Mouse (Mus musculus) bone marrow, adult 2 months (tissue): ENCODE measurements around the gene Tulp4. TPM values are rescaled to one million over a fixed set of nuclear protein-coding genes. Genes with fewer than 3 reads are reported as not detected.
"Not testable (repeated sequence)": the region's sequence is repeated elsewhere in the genome, so short reads cannot be mapped to it uniquely, and the experiment has no call there.

Source experiments
- H3K27ac ChIP-seq: fragments of 200-500 bp; 2 replicates; pipeline ENCODE4 v1.5.1; 2012; ENCODE audit warnings: low read depth, mild to moderate bottlenecking, control low read depth, inconsistent platforms, low read length; ENCODE audit not compliant: control insufficient read depth, poor library complexity, insufficient read depth
- H3K4me1 ChIP-seq: fragments of 200-500 bp; 2 replicates; pipeline ENCODE4 v1.6.1; 2011; ENCODE audit warnings: low read length; ENCODE audit not compliant: control insufficient read depth, insufficient read depth
- H3K4me3 ChIP-seq: fragments of 200-500 bp; replicated peaks from 2 replicates; pipeline ENCODE3; 2011; ENCODE audit warnings: mild to moderate bottlenecking, low read depth, low read length, control low read depth; ENCODE audit not compliant: control insufficient read depth
- WGBS: fragments of 180-500 bp; shearing (Covaris S2); methylation state at CpG from one replicate; pipeline ENCODE4 v1.1.7; 2018; 5-methylcytosine and 5-hydroxymethylcytosine counted together
- polyA plus RNA-seq: library from polyadenylated mRNA; stranded (reverse); fragments of >200 nt; gene quantifications from 2 replicates; pipeline ENCODE4 v1.2.4, GENCODE M21; 2011; ENCODE audit warnings: low replicate concordance; ENCODE audit not compliant: missing spikeins, insufficient read depth, insufficient read length

Gene Tulp4
- polyA plus RNA-seq, 1 experiment: 9.0 TPM

DNA sequence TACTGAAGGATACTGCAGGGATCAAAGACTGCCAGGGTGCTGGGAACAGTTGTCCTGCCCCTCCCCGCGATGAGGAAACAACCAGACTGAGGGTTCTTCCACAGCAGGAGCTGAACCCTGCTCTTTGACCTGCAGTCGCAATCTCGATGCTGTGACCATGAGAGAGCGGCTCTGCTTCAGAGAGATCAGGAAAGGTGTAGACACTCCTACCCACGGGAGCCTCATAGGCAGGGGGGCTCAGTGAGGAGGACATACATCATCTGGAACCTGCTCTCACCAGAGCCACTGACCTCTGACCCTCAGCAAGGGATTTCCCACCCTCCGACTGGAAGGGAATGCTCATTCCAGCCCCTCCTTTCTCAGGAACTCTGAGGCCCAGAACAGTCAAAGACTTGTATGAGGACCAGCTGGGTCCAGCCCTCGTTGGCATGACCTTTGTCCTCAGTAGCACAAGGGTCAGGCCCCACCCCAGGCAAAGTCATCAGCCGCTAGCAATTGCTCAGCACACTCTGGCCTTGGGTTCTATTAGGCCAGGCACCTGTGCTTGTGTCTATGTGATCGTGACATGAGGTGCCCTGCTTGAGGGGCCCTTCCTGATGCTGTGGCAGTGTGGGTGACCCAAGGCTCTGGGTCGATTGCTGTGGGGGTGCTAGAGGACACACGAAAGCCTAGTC, 194.1 kb downstream of the Tulp4 start:
- WGBS: 79% methylated on average over 7 of the region's 12 CpGs
- not testable (repeated sequence) for H3K4me1 ChIP-seq, H3K27ac ChIP-seq, H3K4me3 ChIP-seq

Other genes starting within 250 kb of the Tulp4 start
- gene Synj2, start 165.2 kb upstream of the Tulp4 start, polyA plus RNA-seq: 0.92 and 3.1 TPM in 2 replicates
- 1.4 and 2.8 TPM in 2 replicates for gene Serac1, start 26.7 kb upstream of the Tulp4 start, polyA plus RNA-seq
- 36.0 and 37.0 TPM in 2 replicates for gene Gtf2h5, start 26.7 kb upstream of the Tulp4 start, polyA plus RNA-seq
- gene Tmem181a, start 150.4 kb downstream of the Tulp4 start, polyA plus RNA-seq: 8.6 and 33.4 TPM in 2 replicates
- gene Dynlt1a, start 211.1 kb downstream of the Tulp4 start, polyA plus RNA-seq: 4.3 and 18.9 TPM in 2 replicates